Mouse (Mus musculus) brown adipose tissue, adult 24 weeks (tissue): ENCODE measurements around the gene Tm4sf5. TPM values are rescaled to one million over a fixed set of nuclear protein-coding genes. Genes with fewer than 3 reads are reported as not detected.
"Not testable (repeated sequence)": the region's sequence is repeated elsewhere in the genome, so short reads cannot be mapped to it uniquely, and the experiment has no call there.

Source experiments
- H3K27ac ChIP-seq: fragments of 200-500 bp; replicated peaks from 2 replicates; pipeline ENCODE4 v1.5.1; 2012; ENCODE audit warnings: low read depth, mild to moderate bottlenecking, low read length
- H3K4me1 ChIP-seq: fragments of 200-500 bp; 2 replicates; pipeline ENCODE4 v1.6.1; 2012; ENCODE audit warnings: low read length, mixed read lengths; ENCODE audit not compliant: control insufficient read depth, insufficient read depth, insufficient read length
- H3K4me3 ChIP-seq: fragments of 200-500 bp; 2 replicates; pipeline ENCODE4 v1.5.1; 2012; ENCODE audit warnings: low read depth, mild to moderate bottlenecking, low read length, moderate library complexity; ENCODE audit not compliant: insufficient read depth
- polyA plus RNA-seq: library from polyadenylated mRNA; stranded (reverse); fragments of >200 nt; gene quantifications from 2 replicates; pipeline ENCODE4 v1.2.4, GENCODE M21; 2012; ENCODE audit not compliant: missing spikeins, insufficient read depth, insufficient read length

The Tm4sf5 gene
- polyA plus RNA-seq, 1 experiment, result not detected

DNA sequence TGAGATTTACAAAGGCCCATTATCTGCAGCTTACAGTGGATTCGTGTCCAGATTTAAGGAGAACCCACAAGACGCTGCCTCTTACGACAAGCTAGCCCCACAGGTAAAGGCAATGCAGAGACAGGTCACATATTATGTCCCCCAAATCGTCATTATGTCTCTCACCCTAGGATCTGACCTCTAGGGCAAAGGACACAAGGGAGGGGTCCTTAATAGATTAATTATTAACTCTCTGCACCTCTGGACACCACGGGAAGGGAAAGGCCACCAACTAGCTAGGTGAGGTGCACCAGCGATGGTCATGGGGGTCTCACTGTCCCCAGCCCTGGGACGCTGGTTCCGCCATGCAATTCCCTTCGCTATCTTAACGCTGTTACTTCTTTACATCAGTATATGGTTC is 13.9 kb downstream of the Tm4sf5 start, which contains the start of gene Gltpd2:
Gltpd2 (plus strand) TSS at position 274 of the 400 bp plus-strand sequence.
- no peak within 1 kb of the TSS for H3K27ac ChIP-seq

GRCm38 (mm10) chr11:70520178-70520769 is 15.2 kb downstream of the Tm4sf5 start:
- H3K4me3 ChIP-seq, result peak overlapping the region; percentile 44
- 0 out of 2 replicates have a peak overlapping the region, but pooled peaks have one; percentile 2 for H3K27ac ChIP-seq
- no peaks in the 10 kb centered on the region for H3K4me1 ChIP-seq

More for the DNA sequence above, 13.9 kb downstream of the Tm4sf5 start, which contains the start of gene Gltpd2:
- Histone ChIP-seq H3K4me1 (no peaks in the 10 kb centered on the region), H3K4me3 (peak within 1 kb of the TSS; percentile 44)

DNA sequence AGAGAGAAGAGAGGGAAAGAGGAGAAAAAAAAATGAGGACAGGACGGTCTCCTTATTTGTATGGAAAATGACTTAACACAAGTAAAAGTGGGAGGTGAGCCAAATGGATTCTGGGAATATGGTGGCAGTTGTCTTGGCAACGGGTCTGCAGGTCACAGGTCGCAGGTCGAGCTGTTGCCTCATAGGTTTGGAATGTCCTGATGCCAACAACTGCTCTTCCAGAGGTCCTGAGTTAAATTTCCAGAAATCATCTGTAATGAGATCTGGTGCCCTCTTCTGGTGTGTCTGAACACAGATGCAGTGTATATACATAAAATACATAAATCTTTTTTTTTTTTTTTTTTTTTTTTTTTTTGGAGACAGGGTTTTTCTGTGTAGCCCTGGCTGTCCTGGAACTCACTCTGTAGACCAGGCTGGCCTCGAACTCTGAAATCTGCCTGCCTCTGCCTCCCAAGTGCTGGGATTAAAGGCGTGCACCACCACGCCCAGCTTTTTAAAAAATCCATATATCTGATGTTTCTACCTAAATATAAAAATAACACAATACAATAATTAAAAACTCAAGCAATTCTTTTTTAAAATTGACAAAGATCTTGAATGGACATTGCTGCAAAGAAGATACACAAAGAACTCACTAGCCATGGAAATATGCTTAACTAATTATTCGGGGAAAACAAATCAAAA is 18.4 kb downstream of the Tm4sf5 start:
- not testable (repeated sequence) for H3K27ac ChIP-seq, H3K4me3 ChIP-seq

DNA sequence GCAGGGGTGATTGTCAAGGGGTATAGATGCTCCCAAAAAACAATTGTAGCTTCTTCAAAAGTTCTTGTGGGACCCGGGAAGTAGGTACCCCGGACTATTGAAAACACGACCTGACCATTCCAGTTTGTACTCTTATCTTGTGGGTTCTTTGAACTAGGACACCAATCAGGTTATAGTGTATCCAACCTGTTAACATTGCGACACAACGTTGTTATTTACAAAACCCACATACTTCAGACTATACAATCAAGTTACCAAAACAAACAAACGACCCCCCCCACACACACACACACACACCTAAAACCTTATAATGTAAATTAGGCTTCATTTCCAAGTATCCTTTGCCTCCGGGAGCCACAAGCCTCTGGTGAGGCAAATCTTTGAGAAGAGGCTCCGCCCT is 19.7 kb downstream of the Tm4sf5 start:
- no peaks in the 10 kb centered on the region; the same call in 1 of the 2 replicates for H3K4me1 ChIP-seq
- no peak overlapping the region for H3K27ac ChIP-seq
- peak overlapping the region; percentile 47 for H3K4me3 ChIP-seq

More for the DNA sequence above, 18.4 kb downstream of the Tm4sf5 start:
- not testable (repeated sequence) for H3K4me1 ChIP-seq

- Histone ChIP-seq H3K27ac (0 out of 2 replicates have a peak within 1 kb of the TSS, but pooled peaks have one; percentile 54), H3K4me1 (no peaks in the 10 kb centered on the region; the same call in 1 of the 2 replicates), H3K4me3 (peak within 1 kb of the TSS; percentile 75)
These were observed 20.2 kb downstream of the Tm4sf5 start, which contains the start of gene Psmb6 for GRCm38 (mm10) chr11:70525184-70525678. TSS of gene Psmb6 (plus strand) at chr11:70525367.

- Histone ChIP-seq H3K4me1 (no peaks in the 10 kb centered on the region; the same call in 1 of the 2 replicates), H3K4me3 (peak overlapping the region; percentile 75), H3K27ac (no peak overlapping the region)
These were observed 20.7 kb downstream of the Tm4sf5 start for GRCm38 (mm10) chr11:70525726-70526125.

GRCm38 (mm10) chr11:70526211-70526610 is 21.2 kb downstream of the Tm4sf5 start:
- no peak overlapping the region for H3K27ac ChIP-seq
- no peaks in the 10 kb centered on the region; the same call in 1 of the 2 replicates for H3K4me1 ChIP-seq
- peak overlapping the region; percentile 75 for H3K4me3 ChIP-seq

DNA sequence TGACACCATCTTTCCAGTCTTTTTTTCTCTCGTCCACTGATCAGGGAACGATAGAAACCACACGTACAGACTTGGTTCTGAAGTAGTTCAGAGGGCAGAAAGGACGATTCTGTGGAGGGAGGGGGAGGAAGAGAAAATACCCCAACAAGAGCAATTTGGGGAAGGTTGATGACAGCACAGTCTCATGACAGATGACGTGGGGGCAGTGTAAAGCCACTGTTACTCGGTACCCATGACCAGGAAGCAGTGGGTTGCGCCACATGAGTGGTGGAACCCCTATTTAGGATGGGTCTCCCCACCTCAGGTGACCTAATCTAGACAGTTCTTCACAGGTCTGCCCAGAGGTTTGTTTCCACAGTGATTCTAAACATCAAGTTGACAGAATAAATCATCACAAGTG is 23.6 kb downstream of the Tm4sf5 start:
- Histone ChIP-seq H3K4me1 (no peaks in the 10 kb centered on the region; the same call in 1 of the 2 replicates), H3K4me3 (no peak overlapping the region), H3K27ac (no peak overlapping the region)

DNA sequence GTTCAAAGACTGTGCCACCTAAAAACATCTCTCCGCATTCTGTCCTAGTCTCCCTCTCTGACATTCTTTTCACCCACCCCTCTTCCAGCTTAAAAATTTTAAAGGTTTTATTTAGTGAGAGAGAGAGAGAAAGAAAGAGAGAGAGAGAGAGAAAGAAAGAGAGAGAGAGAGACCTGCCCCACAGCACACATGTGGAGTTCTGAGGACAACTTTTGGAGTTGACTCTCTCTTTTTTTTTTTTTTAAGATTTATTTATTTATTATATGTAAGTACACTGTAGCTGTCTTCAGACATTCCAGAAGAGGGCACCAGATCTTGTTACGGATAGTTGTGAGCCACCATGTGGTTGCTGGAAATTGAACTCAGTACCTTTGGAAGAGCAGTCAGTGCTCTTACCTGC is 26.0 kb downstream of the Tm4sf5 start:
- not testable (repeated sequence) for H3K4me3 ChIP-seq, H3K27ac ChIP-seq, H3K4me1 ChIP-seq

DNA sequence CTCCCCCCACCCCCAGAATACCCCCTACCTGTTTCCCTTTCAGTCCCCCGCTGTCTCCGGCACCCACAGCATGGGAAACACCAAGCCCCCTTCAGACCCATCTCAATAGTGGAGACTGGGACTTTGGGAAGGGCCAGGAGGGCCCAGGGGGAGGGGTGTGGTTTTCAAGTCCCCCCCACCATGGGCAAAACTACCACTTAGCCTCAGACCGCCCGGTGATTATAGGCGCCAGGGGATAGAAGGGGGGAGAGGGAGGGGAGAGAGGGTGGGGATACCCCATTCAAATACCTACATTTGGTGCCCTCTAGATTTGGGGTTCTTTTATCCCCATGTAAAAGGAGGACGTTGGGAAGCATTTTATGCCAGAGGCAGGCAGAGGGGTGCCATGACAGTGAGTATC is 27.8 kb downstream of the Tm4sf5 start, which contains the start of gene Gm40193:
Gm40193 (minus strand) TSS at position 101 of the 400 bp plus-strand sequence.
- Histone ChIP-seq H3K27ac (no peak within 1 kb of the TSS), H3K4me3 (no peak within 1 kb of the TSS), H3K4me1 (no peaks in the 10 kb centered on the region)

DNA sequence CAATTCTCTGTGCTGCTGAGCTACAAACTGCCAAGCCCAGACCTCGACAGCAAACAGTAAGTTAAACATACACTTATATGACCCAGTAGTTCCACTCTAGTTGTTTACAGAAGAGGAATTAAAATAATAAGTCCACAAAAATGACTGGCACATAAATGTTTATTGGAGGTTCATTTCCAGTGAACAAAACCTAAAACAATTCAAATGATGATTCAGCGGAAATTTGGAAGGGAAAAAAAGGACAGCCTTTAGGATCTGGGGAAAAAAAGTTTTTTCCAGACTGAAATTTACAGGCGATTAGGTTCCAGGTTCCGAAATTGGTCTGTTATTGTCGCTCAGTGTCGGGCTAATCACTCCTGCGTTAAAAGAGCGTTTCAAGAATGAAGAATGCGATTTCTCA is 34.4 kb downstream of the Tm4sf5 start:
- Histone ChIP-seq H3K4me3 (peak overlapping the region; percentile 71), H3K4me1 (peaks cover 5% of the 10 kb centered on the region), H3K27ac (peak overlapping the region; percentile 60)

DNA sequence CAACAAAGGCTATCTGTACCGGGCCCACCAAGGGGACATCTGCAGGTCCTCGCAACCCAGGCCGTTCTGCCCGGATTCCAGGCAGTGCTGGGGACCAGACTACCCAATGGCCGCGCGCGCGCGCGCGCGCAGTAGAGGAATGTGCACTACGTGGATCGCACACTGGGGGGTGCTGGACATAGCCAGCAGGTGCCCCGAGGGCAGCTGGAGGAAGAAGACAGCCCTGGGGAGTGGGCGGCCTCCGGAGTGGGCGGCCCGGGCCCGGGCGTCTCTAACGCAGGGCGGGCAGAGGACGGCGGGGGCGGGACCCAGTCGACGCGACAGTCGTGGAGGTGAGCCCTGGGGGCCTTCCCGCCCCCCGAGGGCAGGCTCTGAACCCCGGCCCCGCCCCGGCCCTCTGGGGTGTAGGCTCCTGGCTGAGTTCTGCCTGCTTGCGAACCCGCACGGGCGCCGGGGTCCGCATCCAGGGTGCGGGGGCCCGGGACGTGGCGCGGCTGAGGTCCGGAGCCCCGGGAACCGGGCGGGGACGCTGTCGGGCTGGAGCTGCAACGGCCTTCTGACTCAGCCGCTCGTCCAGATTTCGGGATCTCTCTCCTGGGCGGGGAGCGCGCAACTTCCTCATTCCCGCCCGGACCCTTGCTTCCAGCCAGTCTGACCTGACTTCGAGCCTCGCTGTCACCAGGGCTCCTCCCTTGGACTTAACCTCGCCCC is 35.0 kb downstream of the Tm4sf5 start, which contains the start of gene Pld2:
Pld2 (plus strand) TSS at position 188 of the 711 bp plus-strand sequence.
- Histone ChIP-seq H3K4me1 (peaks cover 5% of the 10 kb centered on the region), H3K4me3 (peak within 1 kb of the TSS; percentile 71), H3K27ac (peak within 1 kb of the TSS; percentile 60)

DNA sequence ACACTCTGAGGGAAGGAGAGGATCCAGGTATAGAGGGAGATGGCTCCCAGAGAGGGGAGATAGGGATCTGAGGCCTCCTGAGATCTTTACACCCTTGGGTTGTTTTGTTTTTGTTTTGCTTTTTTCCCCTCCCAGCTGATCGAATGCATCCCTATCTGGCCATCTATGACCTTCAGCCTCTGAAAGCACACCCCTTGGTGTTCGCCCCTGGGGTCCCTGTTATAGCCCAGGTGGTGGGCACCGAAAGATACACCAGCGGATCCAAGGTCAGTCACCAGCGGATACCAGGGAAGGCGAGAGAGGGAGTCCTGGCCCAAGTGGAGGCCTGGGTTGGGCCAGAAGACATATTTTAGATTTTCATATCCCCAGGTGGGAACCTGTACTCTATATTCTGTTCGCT is 35.9 kb downstream of the Tm4sf5 start:
- Histone ChIP-seq H3K27ac (no peak overlapping the region), H3K4me3 (peak overlapping the region; percentile 71), H3K4me1 (peaks cover 5% of the 10 kb centered on the region)

DNA sequence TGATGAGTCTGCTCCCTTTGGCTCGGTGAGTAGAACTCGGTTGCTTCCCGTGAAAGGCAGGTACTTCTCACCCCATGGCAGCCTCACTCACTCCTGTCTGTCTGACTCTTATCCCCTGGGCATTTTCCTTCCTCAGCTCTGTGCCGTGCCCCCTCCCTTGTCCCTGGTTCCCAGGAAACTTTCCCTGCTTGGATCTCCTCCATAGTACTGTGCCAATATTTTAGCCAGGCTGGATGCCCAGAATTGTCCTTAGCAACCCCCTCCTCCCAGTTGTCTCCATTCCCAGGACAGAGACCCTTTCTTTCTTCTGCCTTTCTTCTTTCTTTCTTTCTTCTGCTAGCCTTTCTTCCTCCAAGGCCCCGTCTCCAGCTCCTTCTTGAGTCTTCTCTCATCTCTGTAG is 36.4 kb downstream of the Tm4sf5 start:
- Histone ChIP-seq H3K27ac (no peak overlapping the region), H3K4me1 (peaks cover 5% of the 10 kb centered on the region), H3K4me3 (peak overlapping the region; percentile 71)

DNA sequence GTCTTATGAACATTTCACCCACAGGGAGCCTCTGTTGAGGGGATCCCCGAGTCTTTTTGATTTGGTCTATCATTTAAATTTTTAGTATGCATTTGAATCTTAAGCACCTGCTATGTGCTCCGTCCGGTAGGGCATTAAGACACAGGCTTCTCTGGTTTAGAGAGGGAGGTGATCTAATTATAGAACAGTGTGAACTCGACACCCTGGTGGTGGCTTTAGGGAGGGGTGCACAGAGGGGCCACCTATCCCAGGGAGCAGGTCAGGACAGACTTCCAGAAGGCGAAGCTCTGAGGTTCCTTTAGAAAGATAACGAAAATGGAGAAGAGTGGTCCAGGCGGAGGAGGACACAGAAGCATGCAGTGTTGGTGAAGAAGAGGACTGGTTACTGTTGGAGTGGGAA is 39.5 kb downstream of the Tm4sf5 start:
- Histone ChIP-seq H3K4me1 (peaks cover 3% of the 10 kb centered on the region), H3K4me3 (no peak overlapping the region), H3K27ac (no peak overlapping the region)
